Mouse (Mus musculus) adipocyte (in vitro differentiated cells): ENCODE results near the gene Kndc1.

Source experiments
- DNase-seq: peaks from one replicate; pipeline ENCODE4 v3.0.0-alpha.2; 2016; ENCODE audit warnings: low spot score

Gene Kndc1

DNA sequence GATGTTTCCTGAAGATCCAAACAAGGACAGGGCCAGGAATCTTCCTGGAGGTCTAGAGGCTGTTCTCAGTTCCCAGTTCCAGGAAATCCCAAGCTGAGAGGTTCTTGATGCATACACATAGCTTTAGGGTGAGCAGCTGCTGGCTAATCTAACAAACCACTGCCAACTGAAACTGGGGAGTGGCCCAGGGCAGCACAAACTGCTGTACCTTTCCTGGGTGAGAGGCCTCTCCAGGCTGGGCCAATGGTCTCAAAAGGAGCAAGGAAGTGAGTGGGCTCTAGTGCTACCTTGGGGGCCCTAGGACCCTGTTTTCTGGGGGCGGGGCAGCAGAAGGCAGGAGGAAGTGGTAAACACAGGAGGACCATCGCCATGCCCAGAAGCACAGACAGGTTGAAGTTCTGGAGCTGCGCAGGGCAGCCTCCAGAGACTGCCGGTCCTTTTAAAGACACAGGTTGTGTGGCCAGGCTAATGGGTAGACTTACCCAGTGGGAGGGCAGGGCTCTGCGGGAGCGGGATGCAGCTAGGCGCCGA lies 96.4 kb downstream of the Kndc1 start:
- no peak for DNase-seq
